Mouse (Mus musculus) MEL (cell line): ENCODE results near the gene Slc5a2. TPM values are rescaled to one million over a fixed set of nuclear protein-coding genes. Genes with fewer than 3 reads are reported as not detected.

ENCODE experiments used
- DNase-seq: peaks from one replicate; pipeline ENCODE4 v3.0.0; 2011; ENCODE audit warnings: low read depth, low spot score
- H3K27ac ChIP-seq: 2 replicates; pipeline ENCODE4 v1.5.1; 2012; ENCODE audit warnings: low read depth, mild to moderate bottlenecking, control low read depth, low read length, moderate library complexity; ENCODE audit not compliant: control insufficient read depth
- H3K27me3 ChIP-seq, 2 experiments: fragments of 150-350 bp in 1 of 2; sonication (generic) in 1 of 2; 2 replicates each; pipeline ENCODE4 v1.6.1; 2012; ENCODE audit warnings: low read length in 2 of 2, mild to moderate bottlenecking in 2 of 2, improper control_type of control experiment in 1 of 2, moderate library complexity in 1 of 2; ENCODE audit not compliant: insufficient read depth in 2 of 2, control insufficient read depth in 1 of 2
- H3K36me3 ChIP-seq, 2 experiments: 2 replicates each; pipeline ENCODE4 v1.6.1; 2012 to 2014; ENCODE audit warnings: low read length in 2 of 2, improper control_type of control experiment in 1 of 2, inconsistent platforms in 1 of 2, mild to moderate bottlenecking in 1 of 2; ENCODE audit not compliant: insufficient read depth in 2 of 2, control insufficient read depth in 1 of 2
- H3K4me1 ChIP-seq, 2 experiments: fragments of 150-350 bp in 1 of 2; sonication (generic) in 1 of 2; 2 replicates each; pipeline ENCODE4 v1.6.1; 2012; ENCODE audit warnings: low read length in 2 of 2, improper control_type of control experiment in 1 of 2, mild to moderate bottlenecking in 1 of 2; ENCODE audit not compliant: insufficient read depth in 2 of 2, control insufficient read depth in 1 of 2
- H3K4me3 ChIP-seq, 2 experiments: fragments of 150-350 bp in 1 of 2; sonication (generic) in 1 of 2; 2 replicates each; pipeline ENCODE4 v1.5.1; 2012; ENCODE audit warnings: low read depth in 2 of 2, low read length in 2 of 2, mild to moderate bottlenecking in 2 of 2, moderate library complexity in 2 of 2, control low read depth in 1 of 2, improper control_type of control experiment in 1 of 2; ENCODE audit not compliant: control insufficient read depth in 1 of 2, insufficient read depth in 1 of 2
- H3K79me2 ChIP-seq: 2 replicates; pipeline ENCODE4 v1.6.1; 2012; ENCODE audit warnings: mild to moderate bottlenecking, low read length, moderate library complexity; ENCODE audit not compliant: control insufficient read depth, poor library complexity, insufficient read depth
- H3K9ac ChIP-seq: 2 replicates; pipeline ENCODE4 v1.6.1; 2012; ENCODE audit warnings: low read depth, mild to moderate bottlenecking, control low read depth, low read length, moderate library complexity; ENCODE audit not compliant: control insufficient read depth, poor library complexity, severe bottlenecking
- H3K9me3 ChIP-seq: fragments of 150-350 bp; sonication (generic); replicated peaks from 2 replicates; pipeline ENCODE4 v1.6.1; 2012; ENCODE audit warnings: mild to moderate bottlenecking, low read length, improper control_type of control experiment, moderate library complexity; ENCODE audit not compliant: insufficient read depth
- CHD1 ChIP-seq: IDR thresholded peaks from 2 replicates; pipeline ENCODE4 v1.6.1; 2012; ENCODE audit warnings: low read depth, mild to moderate bottlenecking, inconsistent platforms, low read length, improper control_type of control experiment
- CHD2 ChIP-seq: IDR thresholded peaks from 2 replicates; pipeline ENCODE4 v1.6.1; 2011; ENCODE audit warnings: low read length, improper control_type of control experiment
- CTCF ChIP-seq, 3 experiments: IDR thresholded peaks in 2 of 3; conservative IDR thresholded peaks in 1 of 3; 2 replicates each; pipeline ENCODE4 v1.5.1; 2011 to 2012; ENCODE audit warnings: low read length in 3 of 3, low read depth in 2 of 3, mild to moderate bottlenecking in 2 of 3, improper control_type of control experiment in 1 of 3, inconsistent platforms in 1 of 3, mixed read lengths in 1 of 3, moderate library complexity in 1 of 3; ENCODE audit not compliant: control insufficient read depth in 1 of 3, insufficient read depth in 1 of 3, poor library complexity in 1 of 3, severe bottlenecking in 1 of 3
- E2F4 ChIP-seq: IDR thresholded peaks from 2 replicates; pipeline ENCODE4 v1.6.1; 2011; ENCODE audit warnings: low read depth, low read length, improper control_type of control experiment, borderline replicate concordance
- EP300 ChIP-seq, 2 experiments: IDR thresholded peaks; 2 replicates each; pipeline ENCODE4 v1.6.1; 2011; ENCODE audit warnings: improper control_type of control experiment in 2 of 2, low read length in 2 of 2, low read depth in 1 of 2, mild to moderate bottlenecking in 1 of 2
- ETS1 ChIP-seq: IDR thresholded peaks from 2 replicates; pipeline ENCODE4 v1.6.1; 2012; ENCODE audit warnings: low read depth, mild to moderate bottlenecking, inconsistent platforms, low read length, improper control_type of control experiment, moderate library complexity
- GATA1 ChIP-seq: IDR thresholded peaks from 2 replicates; pipeline ENCODE4 v1.6.1; 2011; ENCODE audit warnings: low read depth, low read length, improper control_type of control experiment
- HCFC1 ChIP-seq: IDR thresholded peaks from 2 replicates; pipeline ENCODE4 v1.6.1; 2012; ENCODE audit warnings: low read depth, mild to moderate bottlenecking, inconsistent platforms, low read length, improper control_type of control experiment, moderate library complexity
- KAT2A ChIP-seq: conservative IDR thresholded peaks from 2 replicates; pipeline ENCODE4 v1.6.1; 2012; ENCODE audit warnings: low read depth, low read length, improper control_type of control experiment, inconsistent platforms
- MAX ChIP-seq: IDR thresholded peaks from 2 replicates; pipeline ENCODE4 v1.6.1; 2011; ENCODE audit warnings: low read length, improper control_type of control experiment
- MAZ ChIP-seq: IDR thresholded peaks from 2 replicates; pipeline ENCODE4 v1.6.1; 2012; ENCODE audit warnings: low read depth, mild to moderate bottlenecking, inconsistent platforms, low read length, improper control_type of control experiment
- MEF2A ChIP-seq: IDR thresholded peaks from 2 replicates; pipeline ENCODE4 v1.6.1; 2014; ENCODE audit warnings: low read depth, mild to moderate bottlenecking, inconsistent platforms, low read length, improper control_type of control experiment; ENCODE audit not compliant: poor library complexity, insufficient replicate concordance, severe bottlenecking; ENCODE audit errors: extremely low read depth
- MXI1 ChIP-seq: IDR thresholded peaks from 2 replicates; pipeline ENCODE4 v1.6.1; 2011; ENCODE audit warnings: mild to moderate bottlenecking, low read depth, low read length, improper control_type of control experiment
- POLR2AphosphoS5 ChIP-seq: IDR thresholded peaks from 2 replicates; pipeline ENCODE4 v1.6.1; 2012; ENCODE audit warnings: low read depth, borderline replicate concordance, mild to moderate bottlenecking, inconsistent platforms, low read length, moderate library complexity, mixed read lengths
- RAD21 ChIP-seq: IDR thresholded peaks from 2 replicates; pipeline ENCODE4 v1.6.1; 2011; ENCODE audit warnings: mild to moderate bottlenecking, low read depth, low read length, improper control_type of control experiment
- RCOR1 ChIP-seq: IDR thresholded peaks from 2 replicates; pipeline ENCODE4 v1.6.1; 2012; ENCODE audit warnings: low read depth, mild to moderate bottlenecking, inconsistent platforms, low read length, improper control_type of control experiment
- SIN3A ChIP-seq: IDR thresholded peaks from 2 replicates; pipeline ENCODE4 v1.6.1; 2012; ENCODE audit warnings: low read length, improper control_type of control experiment, inconsistent platforms
- TAL1 ChIP-seq: IDR thresholded peaks from 2 replicates; pipeline ENCODE4 v1.6.1; 2012; ENCODE audit warnings: mild to moderate bottlenecking, inconsistent platforms, low read length, moderate library complexity, mixed read lengths
- TBP ChIP-seq: IDR thresholded peaks from 2 replicates; pipeline ENCODE4 v1.8.0; 2011; ENCODE audit warnings: low read depth, low read length, improper control_type of control experiment
- TCF12 ChIP-seq: IDR thresholded peaks from 2 replicates; pipeline ENCODE4 v1.6.1; 2014; ENCODE audit warnings: low read depth, mild to moderate bottlenecking, inconsistent platforms, low read length, improper control_type of control experiment, moderate library complexity
- USF2 ChIP-seq, 2 experiments: IDR thresholded peaks; 2 replicates each; pipeline ENCODE4 v1.6.1; 2011 to 2012; ENCODE audit warnings: improper control_type of control experiment in 2 of 2, low read length in 2 of 2, borderline replicate concordance in 1 of 2, inconsistent platforms in 1 of 2, low read depth in 1 of 2, mild to moderate bottlenecking in 1 of 2; ENCODE audit not compliant: insufficient read depth in 1 of 2
- ZMIZ1 ChIP-seq: IDR thresholded peaks from 2 replicates; pipeline ENCODE4 v1.6.1; 2012; ENCODE audit warnings: low read depth, mild to moderate bottlenecking, inconsistent platforms, low read length, improper control_type of control experiment, moderate library complexity
- polyA plus RNA-seq, 2 experiments: library from polyadenylated mRNA; stranded (reverse) in 1 of 2; unstranded in 1 of 2; fragments of >175 nt in 1 of 2; fragments of >200 nt in 1 of 2; gene quantifications; 2 replicates each; pipeline versions ENCODE4 v1.2.1 to v1.2.4; 2012; ENCODE audit warnings: low replicate concordance in 2 of 2, low read depth in 1 of 2; ENCODE audit not compliant: insufficient read length in 2 of 2, insufficient read depth in 1 of 2, missing spikeins in 1 of 2
- total RNA-seq: library from RNA; depleted of rRNA; stranded (reverse); fragments of 300-350 nt; gene quantifications from 2 replicates; pipeline ENCODE4 v1.2.3, GENCODE M21; 2012; rRNA removed

The Slc5a2 gene
- total RNA-seq = 0.29 and 0.58 TPM in 2 replicates
- polyA plus RNA-seq = under 1 TPM in 1 of 2 experiments, not detected in 1; 0.25 TPM

GRCm38 (mm10) chr7:128265411-128265810 lies at the start of gene Slc5a2:
Gene Slc5a2 (plus strand): TSS chr7:128265657.
- DNase-seq = no peak
- no peak for TF ChIP-seq SIN3A
- TF ChIP-seq TAL1 = no peak
- TF ChIP-seq KAT2A = no peak
- TF ChIP-seq USF2 (IDR thresholded peaks at IDR 0.05; ENCODE audit: borderline replicate concordance in 1 of 2, insufficient read depth in 1 of 2, low read depth in 1 of 2, low read length in 2 of 2) = no peak
- no peak for TF ChIP-seq CHD1
- TF ChIP-seq TCF12 = no peak
- TF ChIP-seq CHD2 = no peak
- TF ChIP-seq MXI1 = no peak
- no peak for TF ChIP-seq E2F4
- TF ChIP-seq TBP = no peak
- TF ChIP-seq MAX = no peak
- no peak for TF ChIP-seq EP300 (IDR thresholded peaks at IDR 0.05; ENCODE audit: low read depth in 1 of 2, low read length in 2 of 2)
- TF ChIP-seq, all 39 proteins: peak for 0
- no peak within 1 kb of the TSS for H3K4me3 ChIP-seq
- peaks cover 0 to 4% of the 10 kb centered on the region in 2 experiments; a peak in 2 of 4 replicates for H3K4me1 ChIP-seq
- H3K9ac ChIP-seq = no peak within 1 kb of the TSS
- peaks cover 0 to 3% of the 10 kb centered on the region in 2 experiments; a peak in 2 of 4 replicates for H3K27me3 ChIP-seq
- no peaks in the 10 kb centered on the region; a peak in 1 of 4 replicates for H3K36me3 ChIP-seq
- H3K27ac ChIP-seq = no peak within 1 kb of the TSS
- H3K9me3 ChIP-seq = no peaks in the 10 kb centered on the region
- no peaks in the 10 kb centered on the region for H3K79me2 ChIP-seq

GRCm38 (mm10) chr7:128219952-128220351 lies 45.5 kb upstream of the Slc5a2 start:
- TF ChIP-seq EP300 (IDR thresholded peaks at IDR 0.05; ENCODE audit: low read depth in 1 of 2, low read length in 2 of 2) = peak; percentile 39 to 40; a peak in 2 of 4 replicates
- TF ChIP-seq ZMIZ1 = no peak
- TF ChIP-seq GATA1 = peak; percentile 51; the same call in 1 of the 2 replicates
- TF ChIP-seq RCOR1 = no peak
- Histone ChIP-seq H3K79me2 (no peaks in the 10 kb centered on the region), H3K36me3 (no peaks in the 10 kb centered on the region), H3K4me1 (no peaks in the 10 kb centered on the region), H3K4me3 (no peak overlapping the region), H3K27ac (no peak overlapping the region), H3K27me3 (peaks cover 10 to 17% of the 10 kb centered on the region in 2 experiments), H3K9ac (no peak overlapping the region), H3K9me3 (no peaks in the 10 kb centered on the region)
- peak; percentile 55 for DNase-seq

- H3K9ac ChIP-seq = no peak overlapping the region
- TF ChIP-seq MAZ (no peak), HCFC1 (no peak), MEF2A (no peak), POLR2AphosphoS5 (no peak), EP300 (IDR thresholded peaks at IDR 0.05; ENCODE audit: low read depth in 1 of 2, low read length in 2 of 2) (no peak), CTCF (IDR thresholded peaks at IDR 0.05 in 2 of 3, conservative IDR thresholded peaks at IDR 0.05 in 1 of 3; ENCODE audit: control insufficient read depth in 1 of 3, insufficient read depth in 1 of 3, low read depth in 2 of 3, low read length in 3 of 3, poor library complexity in 1 of 3, severe bottlenecking in 1 of 3) (no peak), MAX (no peak), MXI1 (no peak), E2F4 (no peak), CHD2 (no peak), TBP (no peak), ETS1 (no peak), RAD21 (no peak), USF2 (IDR thresholded peaks at IDR 0.05; ENCODE audit: borderline replicate concordance in 1 of 2, insufficient read depth in 1 of 2, low read depth in 1 of 2, low read length in 2 of 2) (no peak), ZMIZ1 (no peak)
- TF ChIP-seq, all 39 proteins: peak for 0
- H3K9me3 ChIP-seq = no peaks in the 10 kb centered on the region
- no peak overlapping the region for H3K27ac ChIP-seq
- H3K79me2 ChIP-seq = no peaks in the 10 kb centered on the region
- DNase-seq = no peak
- H3K4me1 ChIP-seq = no peaks in the 10 kb centered on the region
- no peak overlapping the region for H3K4me3 ChIP-seq
- H3K36me3 ChIP-seq = no peaks in the 10 kb centered on the region
- peaks cover 8 to 12% of the 10 kb centered on the region in 2 experiments for H3K27me3 ChIP-seq
Observed at GRCm38 (mm10) chr7:128220936-128221335, 44.5 kb upstream of the Slc5a2 start.
